Mouse (Mus musculus) midbrain, embryonic 13.5 days (tissue): ENCODE data around the gene Zfp326. TPM values are rescaled to one million over a fixed set of nuclear protein-coding genes. Genes with fewer than 3 reads are reported as not detected.

Source experiments
- ATAC-seq: fragments of 200-750 bp; cut with Nextera tagmentation; 2 replicates; pipeline ENCODE4 v1.8.0; 2017; ENCODE audit warnings: mild to moderate bottlenecking, moderate TSS enrichment, moderate library complexity
- H3K27ac ChIP-seq: fragments of 300-500 bp; sonication (generic); 2 replicates; pipeline ENCODE4 v1.5.1; 2015; ENCODE audit warnings: inconsistent platforms, mild to moderate bottlenecking, moderate library complexity
- H3K27me3 ChIP-seq: fragments of 300-500 bp; sonication (generic); 2 replicates; pipeline ENCODE4 v1.6.1; 2015; ENCODE audit warnings: mild to moderate bottlenecking, inconsistent platforms
- H3K36me3 ChIP-seq: fragments of 300-500 bp; sonication (generic); 2 replicates; pipeline ENCODE4 v1.6.1; 2015; ENCODE audit warnings: mild to moderate bottlenecking, inconsistent platforms
- H3K4me1 ChIP-seq: fragments of 300-500 bp; sonication (generic); replicated peaks from 2 replicates; pipeline ENCODE4 v1.6.1; 2015; ENCODE audit warnings: inconsistent platforms
- H3K4me2 ChIP-seq: fragments of 300-500 bp; sonication (generic); replicated peaks from 2 replicates; pipeline ENCODE4 v1.6.1; 2015; ENCODE audit warnings: moderate library complexity, mild to moderate bottlenecking, inconsistent platforms
- H3K4me3 ChIP-seq: fragments of 300-500 bp; sonication (generic); replicated peaks from 2 replicates; pipeline ENCODE4 v1.5.1; 2015; ENCODE audit warnings: mild to moderate bottlenecking, inconsistent platforms
- H3K9ac ChIP-seq: fragments of 300-500 bp; sonication (generic); replicated peaks from 2 replicates; pipeline ENCODE4 v1.6.1; 2015; ENCODE audit warnings: mild to moderate bottlenecking, inconsistent platforms
- H3K9me3 ChIP-seq: fragments of 300-500 bp; sonication (generic); 2 replicates; pipeline ENCODE4 v1.6.1; 2016; ENCODE audit warnings: mild to moderate bottlenecking, inconsistent platforms
- WGBS: fragments of 180-500 bp; shearing (Covaris S2); methylation state at CpG from one replicate; pipeline ENCODE4 v1.1.7; 2015; 5-methylcytosine and 5-hydroxymethylcytosine counted together
- polyA plus RNA-seq: library from polyadenylated mRNA; unstranded; fragments of >200 nt; fragmentation: Nextera tagmentation; extraction: Ambion mirVana; gene quantifications from 2 replicates; pipeline ENCODE4 v1.2.1, GENCODE M21; 2015

Zfp326 gene
- polyA plus RNA-seq, 1 experiment from 2014 or later, result 58.6 TPM

DNA sequence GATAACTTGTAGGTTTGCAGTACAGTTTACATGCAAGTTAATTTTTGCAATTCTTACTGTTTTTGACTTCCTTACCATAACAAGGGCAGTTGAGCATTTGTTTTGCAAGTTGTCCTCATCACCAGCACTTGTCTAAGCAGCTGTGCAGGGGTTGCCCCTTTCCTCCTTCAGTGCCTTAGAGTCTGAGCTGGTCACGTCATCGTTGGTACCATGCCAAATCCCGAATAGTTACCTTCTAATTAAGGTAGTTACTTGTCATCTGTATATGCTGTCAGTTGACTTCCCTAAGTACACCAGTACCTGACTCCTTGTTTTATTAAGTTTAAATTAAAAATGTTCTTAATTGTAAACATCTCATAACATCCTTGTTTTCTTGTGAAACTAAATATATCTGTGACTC is 41.0 kb downstream of the Zfp326 start:
- H3K9ac ChIP-seq, result no peak overlapping the region
- peaks cover 61% of the 10 kb centered on the region for H3K36me3 ChIP-seq
- H3K27ac ChIP-seq, result no peak overlapping the region
- H3K9me3 ChIP-seq, result no peaks in the 10 kb centered on the region
- H3K4me2 ChIP-seq, result no peak overlapping the region
- ATAC-seq, result no peak
- 94% methylated on average over 3 of the region's 3 CpGs for WGBS
- no peaks in the 10 kb centered on the region for H3K27me3 ChIP-seq
- H3K4me1 ChIP-seq, result peaks cover 10% of the 10 kb centered on the region
- H3K4me3 ChIP-seq, result no peak overlapping the region

DNA sequence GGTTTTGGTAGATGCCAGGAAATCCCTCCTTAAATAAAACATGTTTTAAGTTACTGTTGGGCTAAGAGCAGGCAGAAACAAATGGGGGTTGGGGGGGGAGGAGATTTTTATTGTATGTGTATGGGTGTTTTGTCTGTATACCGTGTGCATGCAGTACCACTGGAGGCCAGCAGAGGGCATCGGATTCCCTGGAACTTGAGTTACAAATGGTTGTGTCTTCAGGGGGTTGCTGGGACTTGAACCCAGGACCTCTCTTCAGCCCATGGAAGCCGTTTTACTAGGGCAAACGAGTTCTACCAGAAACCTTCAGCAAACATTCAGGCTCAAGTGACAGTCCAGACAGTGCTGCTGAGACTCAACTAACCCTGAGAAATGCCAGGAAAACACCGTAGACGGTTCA is 41.9 kb downstream of the Zfp326 start:
- WGBS, result 87% methylated on average over 6 of the region's 6 CpGs
- Histone ChIP-seq H3K4me1 (peaks cover 18% of the 10 kb centered on the region), H3K36me3 (peaks cover 52% of the 10 kb centered on the region), H3K27ac (no peak overlapping the region), H3K9ac (no peak overlapping the region), H3K4me2 (no peak overlapping the region), H3K27me3 (no peaks in the 10 kb centered on the region), H3K9me3 (no peaks in the 10 kb centered on the region), H3K4me3 (no peak overlapping the region)
- no peak for ATAC-seq

DNA sequence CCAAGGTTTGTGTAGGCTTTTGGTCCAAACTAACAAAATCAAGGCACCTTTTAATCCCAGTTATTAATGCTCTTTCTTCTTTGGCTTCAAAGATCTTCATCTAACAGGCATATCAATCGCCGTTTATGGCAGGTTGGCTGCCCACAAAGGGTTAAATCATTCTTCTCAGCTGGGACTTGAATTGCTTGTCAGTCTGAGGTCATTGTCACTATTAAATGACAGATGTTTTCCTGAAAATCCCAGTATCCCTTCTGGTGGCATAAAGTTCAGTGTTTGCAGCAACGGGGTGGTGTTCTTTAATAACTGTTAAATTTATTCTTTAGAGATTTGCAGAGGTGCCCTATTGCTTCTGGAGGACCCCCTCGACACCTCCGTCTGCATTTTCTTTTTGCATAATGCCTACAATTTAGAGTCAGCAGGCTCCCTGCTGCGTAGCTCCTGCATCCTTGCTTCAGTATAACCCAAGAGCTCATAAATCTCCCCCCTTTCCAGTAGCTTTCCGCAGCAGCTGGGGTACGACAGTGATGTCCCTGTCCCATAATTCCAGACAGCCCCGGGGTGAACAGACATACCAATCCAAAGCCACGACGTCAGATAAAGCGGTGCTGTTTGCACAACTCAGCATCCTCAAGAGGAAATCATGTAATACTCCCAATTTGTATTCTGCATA is 46.6 kb downstream of the Zfp326 start:
- 38% methylated on average over 12 of the region's 12 CpGs for WGBS
- peak; percentile 76 for ATAC-seq
- H3K4me3 ChIP-seq, result no peak overlapping the region
- no peaks in the 10 kb centered on the region for H3K27me3 ChIP-seq
- no peak overlapping the region for H3K4me2 ChIP-seq
- peaks cover 30% of the 10 kb centered on the region for H3K36me3 ChIP-seq
- H3K9me3 ChIP-seq, result no peaks in the 10 kb centered on the region
- peaks cover 15% of the 10 kb centered on the region for H3K4me1 ChIP-seq
- H3K9ac ChIP-seq, result no peak overlapping the region
- peak overlapping the region; percentile 44; the same call in 1 of the 2 replicates for H3K27ac ChIP-seq

DNA sequence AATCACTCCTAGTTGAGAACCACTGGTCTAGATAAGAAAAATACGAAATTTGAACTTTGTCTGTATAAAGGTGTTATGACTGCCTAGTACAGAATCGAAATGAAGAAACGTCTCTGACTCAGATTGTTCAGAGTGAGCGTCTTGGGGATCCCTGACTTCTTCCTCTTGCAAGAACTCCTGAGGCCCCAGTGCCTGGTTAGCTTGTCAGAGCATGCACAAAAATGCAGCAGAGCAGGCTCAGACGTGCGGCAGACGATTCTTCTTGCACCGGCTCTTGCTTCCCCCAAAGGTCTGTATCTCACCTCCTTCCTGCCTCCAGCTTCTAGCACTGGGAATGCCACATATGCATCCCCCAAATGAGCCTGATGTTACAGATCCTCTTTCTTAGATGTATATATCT is 48.0 kb downstream of the Zfp326 start:
- WGBS, result 89% methylated on average over 8 of the region's 8 CpGs
- Histone ChIP-seq H3K9me3 (no peaks in the 10 kb centered on the region), H3K27me3 (no peaks in the 10 kb centered on the region), H3K4me3 (no peak overlapping the region), H3K9ac (no peak overlapping the region), H3K27ac (no peak overlapping the region), H3K4me2 (no peak overlapping the region), H3K36me3 (peaks cover 23% of the 10 kb centered on the region), H3K4me1 (peaks cover 15% of the 10 kb centered on the region)
- ATAC-seq, result no peak

DNA sequence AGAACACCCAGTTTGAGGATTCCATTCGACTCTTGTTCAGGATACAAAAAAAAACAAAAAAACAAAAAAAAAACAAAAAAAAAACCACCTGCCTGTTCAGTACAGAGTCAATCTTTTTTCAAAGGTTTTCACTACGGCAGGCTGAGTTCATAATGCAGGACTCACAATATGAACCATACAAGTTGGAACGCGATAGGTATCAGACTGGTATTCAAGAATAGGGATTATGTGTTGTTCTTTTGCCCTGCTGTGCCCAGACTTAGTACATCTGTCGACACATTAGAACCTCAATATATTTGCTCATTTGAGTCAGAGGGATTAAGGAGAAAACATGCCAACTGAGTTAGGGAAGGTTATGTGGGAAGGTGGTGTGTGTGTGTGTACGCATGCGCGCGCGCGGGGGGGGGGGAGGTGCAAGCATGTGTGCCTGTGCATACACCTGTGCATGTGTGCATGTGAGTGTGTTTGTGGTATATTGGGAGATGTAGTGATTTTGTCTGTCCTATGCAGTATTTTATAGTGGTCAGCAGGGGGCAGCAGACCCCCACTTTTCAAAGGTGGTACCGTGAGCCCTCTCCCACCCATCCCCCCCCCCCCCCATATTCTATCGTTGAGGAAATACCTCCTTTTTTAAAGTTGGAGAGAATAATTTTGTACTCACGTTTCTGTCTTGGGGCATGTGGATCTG is 49.3 kb downstream of the Zfp326 start:
- no peaks in the 10 kb centered on the region for H3K9me3 ChIP-seq
- WGBS, result 66% methylated on average over 14 of the region's 14 CpGs
- H3K4me3 ChIP-seq, result no peak overlapping the region
- H3K36me3 ChIP-seq, result peaks cover 20% of the 10 kb centered on the region; the same call in 1 of the 2 replicates
- peaks cover 15% of the 10 kb centered on the region for H3K4me1 ChIP-seq
- no peak overlapping the region for H3K4me2 ChIP-seq
- peak; percentile 44; the same call in 1 of the 2 replicates for ATAC-seq
- no peak overlapping the region for H3K27ac ChIP-seq
- no peaks in the 10 kb centered on the region for H3K27me3 ChIP-seq
- H3K9ac ChIP-seq, result no peak overlapping the region

DNA sequence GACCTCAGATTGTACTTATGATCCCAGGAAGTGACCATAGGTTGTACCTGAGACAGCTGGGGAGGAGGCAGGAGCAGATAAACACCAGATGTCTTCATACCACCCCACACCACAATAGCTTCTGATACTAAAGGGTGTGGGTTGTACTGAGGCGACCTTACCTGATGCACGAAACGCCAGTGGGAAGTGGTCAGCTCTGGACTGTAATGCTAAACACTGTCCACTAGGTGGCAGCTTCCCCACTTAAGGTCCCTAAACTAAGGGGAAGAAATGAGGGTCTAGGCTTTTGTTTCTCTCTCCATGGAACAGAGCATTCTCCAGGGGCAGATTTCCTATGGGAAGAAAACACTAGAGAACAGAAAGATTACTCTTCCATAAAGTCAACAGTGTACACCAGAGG is 53.9 kb downstream of the Zfp326 start:
- peaks cover 8% of the 10 kb centered on the region for H3K9me3 ChIP-seq
- H3K4me2 ChIP-seq, result no peak overlapping the region
- no peak overlapping the region for H3K4me3 ChIP-seq
- peaks cover 21% of the 10 kb centered on the region for H3K36me3 ChIP-seq
- 30% methylated on average over 3 of the region's 3 CpGs for WGBS
- no peaks in the 10 kb centered on the region for H3K27me3 ChIP-seq
- H3K9ac ChIP-seq, result no peak overlapping the region
- ATAC-seq, result no peak
- H3K4me1 ChIP-seq, result no peaks in the 10 kb centered on the region
- no peak overlapping the region for H3K27ac ChIP-seq

DNA sequence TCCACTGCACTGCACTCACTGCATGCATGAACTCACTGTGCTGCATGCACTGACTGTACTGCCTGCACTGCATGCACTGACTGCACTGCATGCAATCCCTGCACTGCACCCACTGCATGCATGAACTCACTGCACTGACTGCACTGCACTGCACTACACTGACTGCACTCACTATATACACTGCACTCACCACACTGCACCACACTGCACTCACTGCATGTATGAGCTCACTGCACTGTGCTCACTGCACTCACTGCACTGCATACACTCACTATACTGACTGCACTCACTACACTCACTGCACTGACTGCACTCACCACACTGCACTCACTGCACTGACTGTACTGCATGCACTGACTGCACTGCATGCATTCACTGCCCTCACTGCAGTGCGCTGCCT is 56.0 kb downstream of the Zfp326 start:
- peaks cover 21% of the 10 kb centered on the region for H3K36me3 ChIP-seq
- no peaks in the 10 kb centered on the region for H3K4me1 ChIP-seq
- peak; percentile 60 for ATAC-seq
- no peak overlapping the region for H3K4me2 ChIP-seq
- no peak overlapping the region for H3K4me3 ChIP-seq
- no peak overlapping the region for H3K27ac ChIP-seq
- H3K9me3 ChIP-seq, result peaks cover 8% of the 10 kb centered on the region
- WGBS, result 100% methylated on average over 1 of the region's 1 CpGs
- H3K27me3 ChIP-seq, result no peaks in the 10 kb centered on the region
- H3K9ac ChIP-seq, result no peak overlapping the region

DNA sequence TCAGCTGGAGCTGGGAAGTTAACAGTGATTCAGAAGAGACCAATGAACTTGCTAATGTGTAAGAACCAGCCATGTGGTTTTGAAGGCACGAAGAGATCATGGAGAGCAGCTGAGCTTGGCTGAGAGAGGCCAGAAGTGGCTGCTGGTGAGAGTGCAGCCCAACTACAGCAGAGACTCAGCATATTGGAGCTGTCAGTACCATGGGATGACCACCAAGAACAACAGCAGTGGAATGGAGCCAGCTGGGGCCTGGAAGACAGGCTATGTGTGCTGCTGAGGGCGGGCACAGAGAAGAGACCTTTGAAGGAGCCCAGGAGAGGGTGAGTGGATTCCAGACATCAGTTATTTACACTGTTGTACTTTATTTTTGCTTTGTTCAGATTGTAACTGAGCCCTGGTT is 65.6 kb downstream of the Zfp326 start:
- WGBS, result 94% methylated on average over 2 of the region's 2 CpGs
- no peak for ATAC-seq

More for the DNA sequence above, 65.6 kb downstream of the Zfp326 start:
- Histone ChIP-seq H3K36me3 (no peaks in the 10 kb centered on the region), H3K4me2 (no peak overlapping the region), H3K4me3 (no peak overlapping the region), H3K9me3 (no peaks in the 10 kb centered on the region), H3K27me3 (no peaks in the 10 kb centered on the region), H3K27ac (no peak overlapping the region), H3K9ac (no peak overlapping the region), H3K4me1 (peaks cover 4% of the 10 kb centered on the region; the same call in 1 of the 2 replicates)

Other genes with a start within 250 kb of the Zfp326 start
- gene Lrrc8d, start 176.6 kb upstream of the Zfp326 start, polyA plus RNA-seq, result 30.4 and 32.3 TPM in 2 replicates